Mouse (Mus musculus) heart, adult 8-10 months (tissue): Measurements from ENCODE around the gene Pkd1l3. TPM values are rescaled to one million over a fixed set of nuclear protein-coding genes. Genes with fewer than 3 reads are reported as not detected.

Experiments used
- DNase-seq: peaks from one replicate; pipeline ENCODE4 v3.0.0; 2022; ENCODE audit warnings: low spot score
- total RNA-seq, 4 experiments: library from RNA; stranded (reverse); gene quantifications; 2 replicates each; pipeline ENCODE4 v1.2.4; 2022

Pkd1l3 gene
- total RNA-seq, 4 experiments from 2014 or later, result 0.16 to 0.35 TPM; not detected in 2

- DNase-seq, result no peak
These were observed 83.4 kb downstream of the Pkd1l3 start for GRCm38 (mm10) chr8:109697754-109698153.

- DNase-seq, result no peak
These were observed 84.2 kb downstream of the Pkd1l3 start for GRCm38 (mm10) chr8:109698477-109698876.

DNA sequence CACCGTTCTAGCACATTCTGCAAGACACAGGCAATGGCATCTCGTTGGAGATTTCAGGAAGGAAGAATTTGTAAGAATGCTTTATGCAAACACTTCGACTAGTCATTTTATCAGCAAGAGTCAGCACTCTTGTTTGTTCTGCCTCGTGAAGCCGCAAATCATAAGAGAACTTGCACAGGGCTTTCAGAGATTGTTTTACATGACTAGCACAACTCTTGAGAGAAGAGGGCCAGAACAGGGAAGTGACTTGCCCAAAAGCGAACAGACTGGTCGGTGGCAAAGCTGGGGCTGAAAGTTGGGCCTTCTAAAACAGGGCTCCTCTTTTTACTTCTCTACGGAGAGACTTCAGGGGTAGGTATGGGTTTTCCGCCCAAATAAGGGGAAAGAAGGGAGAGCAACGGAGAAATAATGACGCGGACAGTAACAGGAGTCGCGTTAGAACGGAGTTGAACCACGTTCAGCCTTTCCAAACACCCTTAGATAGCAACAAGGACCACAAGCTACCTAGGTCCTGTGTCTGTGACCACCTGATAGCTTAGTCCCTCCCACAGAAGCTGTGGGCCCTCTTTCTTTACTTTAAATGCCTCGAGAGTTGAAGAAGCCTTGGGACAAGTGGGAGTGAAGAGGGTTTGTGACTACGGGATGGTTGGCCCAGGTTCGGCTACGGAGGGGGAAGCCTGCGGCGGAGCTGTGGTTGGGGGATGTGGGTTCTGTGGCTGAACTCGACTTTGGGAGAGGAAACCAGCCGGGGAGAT is 90.4 kb downstream of the Pkd1l3 start:
- DNase-seq, result no peak

GRCm38 (mm10) chr8:109705320-109706075 is 91.2 kb downstream of the Pkd1l3 start, which contains the start of gene Zfp821:
TSS of gene Zfp821 (plus strand) at chr8:109705546.
- DNase-seq, result peak; percentile 87

- DNase-seq, result no peak
These were observed 92.0 kb downstream of the Pkd1l3 start for GRCm38 (mm10) chr8:109706076-109706873.

GRCm38 (mm10) chr8:109706874-109707237 is 92.5 kb downstream of the Pkd1l3 start:
- DNase-seq, result peak; percentile 71

DNA sequence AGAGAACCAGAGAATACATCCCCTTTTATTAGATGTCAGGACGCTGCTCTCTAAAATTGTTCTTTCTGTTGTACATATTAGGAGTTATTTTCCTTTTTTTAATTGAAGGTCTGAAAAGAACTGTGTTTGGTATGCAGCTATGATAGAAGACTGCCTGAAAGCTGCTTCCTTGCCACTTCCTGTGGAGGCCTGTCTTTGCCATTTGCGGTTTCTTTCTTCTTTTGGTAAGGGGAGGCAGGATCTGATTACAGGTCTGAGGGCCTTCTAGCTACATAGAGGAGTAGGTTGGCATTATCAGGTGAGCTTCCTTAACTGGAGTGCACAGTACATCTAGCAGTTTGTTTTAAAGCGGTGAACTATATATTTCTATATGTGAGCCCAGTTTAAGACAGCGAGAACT is 93.6 kb downstream of the Pkd1l3 start:
- DNase-seq, result no peak

DNA sequence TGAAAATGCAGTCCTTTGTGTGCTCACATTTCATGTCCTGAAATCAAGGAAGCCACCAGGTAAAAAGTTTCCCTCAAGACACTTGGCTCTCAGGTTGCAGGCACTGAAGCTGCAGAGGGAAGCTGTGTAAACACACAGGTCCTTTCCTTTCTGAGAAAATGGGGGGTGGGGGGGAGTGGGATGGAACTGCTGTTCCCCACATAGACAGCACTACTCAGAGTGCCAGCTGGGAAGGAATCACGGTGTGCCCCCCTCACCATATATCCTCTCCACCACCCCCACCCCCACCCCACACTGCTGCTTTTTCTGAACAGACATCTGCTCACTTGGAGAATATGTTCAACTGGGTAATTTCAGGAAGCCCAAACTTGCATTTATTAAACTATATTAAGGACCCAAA is 98.2 kb downstream of the Pkd1l3 start:
- no peak for DNase-seq

DNA sequence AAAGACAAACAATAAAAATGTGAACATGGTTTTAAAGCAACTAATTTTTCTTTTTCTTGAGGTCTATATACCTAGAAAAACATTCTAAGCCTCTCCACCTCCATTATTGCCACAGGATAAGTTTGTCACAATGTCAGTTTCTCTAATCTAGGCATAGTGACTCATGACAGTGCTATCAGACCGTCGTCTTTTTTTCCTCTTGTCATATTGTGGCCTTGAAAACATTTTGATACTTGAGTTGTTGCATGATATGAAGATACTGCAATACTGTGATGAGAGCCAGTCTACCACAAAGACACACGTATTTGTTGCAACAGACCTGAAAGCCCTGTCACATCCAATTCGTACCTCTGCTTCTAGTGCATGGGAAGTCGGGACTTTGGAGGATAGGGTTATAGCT is 100.6 kb downstream of the Pkd1l3 start:
- DNase-seq, result no peak

Other genes starting within 250 kb of the Pkd1l3 start
- gene Pmfbp1, start 120.5 kb upstream of the Pkd1l3 start, total RNA-seq, result not detected
- 10 to 100 TPM; 11.5 to 12.3 (median 11.8) TPM for gene Dhx38, start 48.7 kb upstream of the Pkd1l3 start, total RNA-seq
- 1 to 10 TPM; 5.3 to 7.1 (median 5.5) TPM for gene Txnl4b, start 48.6 kb upstream of the Pkd1l3 start, total RNA-seq
- 10 to 100 TPM in 1 of 4 experiments, 1 to 10 TPM in 3; 2.3 to 12.6 (median 5.1) TPM for gene Hp, start 35.3 kb upstream of the Pkd1l3 start, total RNA-seq
- 10 to 100 TPM; 15.1 to 22.1 (median 18.0) TPM for gene Dhodh, start 5.8 kb upstream of the Pkd1l3 start, total RNA-seq
- 10 to 100 TPM; 33.9 to 41.2 (median 36.1) TPM for gene Ist1, start 78.7 kb downstream of the Pkd1l3 start, total RNA-seq
- 1 to 10 TPM; 4.8 to 7.4 (median 6.3) TPM for gene Zfp821, start 91.0 kb downstream of the Pkd1l3 start, total RNA-seq
- 10 to 100 TPM; 17.9 to 21.0 (median 20.1) TPM for gene Atxn1l, start 123.2 kb downstream of the Pkd1l3 start, total RNA-seq
- gene Ap1g1, start 164.0 kb downstream of the Pkd1l3 start, total RNA-seq, result 10 to 100 TPM; 30.2 to 37.5 (median 35.7) TPM